Mouse (Mus musculus) heart, adult 2 months (tissue): ENCODE results near the gene Hoxb9.

Source experiments
- CTCF ChIP-seq: fragments of 200-600 bp; IDR thresholded peaks from 2 replicates; pipeline ENCODE4 v1.8.1; 2022; ENCODE audit warnings: antibody characterized with exemption, mild to moderate bottlenecking, moderate library complexity
- POLR2A ChIP-seq: fragments of 200-500 bp; IDR thresholded peaks from 2 replicates; pipeline ENCODE4 v1.6.1; 2011; ENCODE audit warnings: mild to moderate bottlenecking, low read depth, low read length, control low read depth; ENCODE audit not compliant: insufficient read depth

DNA sequence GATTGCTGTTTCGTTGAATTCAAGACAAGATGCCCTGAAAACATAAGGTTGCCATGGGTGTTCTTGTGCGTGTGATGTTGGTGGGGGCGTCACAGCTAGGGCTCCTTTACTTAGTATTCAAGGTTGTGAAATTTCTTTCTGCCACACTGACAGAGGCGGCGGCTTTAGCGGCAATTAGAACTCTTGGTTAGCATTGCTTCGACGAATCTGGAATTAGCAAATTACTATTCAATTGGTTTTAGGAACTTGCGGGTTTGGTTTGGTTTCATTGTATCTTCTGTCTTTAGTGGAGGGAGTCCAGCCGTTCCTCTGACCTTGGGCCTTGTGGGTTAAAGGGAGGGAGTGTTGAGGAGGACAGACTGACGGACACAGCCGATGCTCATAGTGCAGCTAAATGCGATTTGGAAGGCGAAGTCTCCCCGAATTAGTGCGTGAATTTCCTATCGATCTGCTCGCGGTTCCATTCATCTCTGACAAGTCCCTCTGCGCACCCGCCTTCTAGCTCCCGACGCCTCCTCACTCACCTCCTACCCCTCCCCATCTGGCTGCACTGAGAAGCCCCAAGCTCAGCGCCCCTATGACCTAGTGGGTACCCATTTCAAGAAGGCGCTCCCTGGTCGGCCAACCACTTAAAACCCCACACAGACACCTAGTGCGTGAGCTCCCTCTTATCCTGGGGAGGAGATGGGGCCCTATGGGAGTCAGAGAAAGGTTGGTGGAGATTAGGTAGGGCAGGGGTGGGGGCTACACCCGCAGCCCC, 46.5 kb downstream of the Hoxb9 start, which contains the start of gene Hoxb4:
- TF ChIP-seq CTCF, result no peak
- no peak for TF ChIP-seq POLR2A
